Mouse (Mus musculus) lung, adult 2 months (tissue): ENCODE data around the gene Dynlrb1. TPM values are rescaled to one million over a fixed set of nuclear protein-coding genes. Genes with fewer than 3 reads are reported as not detected.

Source experiments
- DNase-seq: peaks from one replicate; pipeline ENCODE4 v3.0.0; 2022
- H3K4me1 ChIP-seq: fragments of 200-500 bp; 2 replicates; pipeline ENCODE4 v1.6.1; 2011; ENCODE audit warnings: low read length; ENCODE audit not compliant: control insufficient read depth, insufficient read depth
- H3K4me3 ChIP-seq: fragments of 200-500 bp; replicated peaks from 2 replicates; pipeline ENCODE3; 2011; ENCODE audit warnings: low read depth, mild to moderate bottlenecking, control low read depth, low read length; ENCODE audit errors: extremely low read depth
- CTCF ChIP-seq: fragments of 200-500 bp; IDR thresholded peaks from 2 replicates; pipeline ENCODE4 v1.5.1; 2011; ENCODE audit warnings: mild to moderate bottlenecking, low read length, control low read depth; ENCODE audit not compliant: insufficient read depth
- POLR2A ChIP-seq: fragments of 200-500 bp; IDR thresholded peaks from 2 replicates; pipeline ENCODE4 v1.6.1; 2011; ENCODE audit warnings: low read depth, mild to moderate bottlenecking, control low read depth, low read length, borderline replicate concordance; ENCODE audit errors: extremely low read depth
- WGBS: fragments of 180-500 bp; shearing (Covaris S2); methylation state at CpG from one replicate; pipeline ENCODE4 v1.1.7; 2018; 5-methylcytosine and 5-hydroxymethylcytosine counted together
- polyA plus RNA-seq: library from polyadenylated mRNA; depleted of rRNA; stranded (reverse); fragments of >200 nt; gene quantifications from 2 replicates; pipeline ENCODE4 v1.2.3, GENCODE M21; 2012

Dynlrb1 gene
- polyA plus RNA-seq, 1 experiment: 226 TPM

- WGBS: 95% methylated on average over 1 of the region's 1 CpGs
- no peak for DNase-seq
- Histone ChIP-seq H3K4me1 (no peaks in the 10 kb centered on the region), H3K4me3 (no peak overlapping the region)
- TF ChIP-seq CTCF: no peak
- TF ChIP-seq POLR2A: no peak
Observed at GRCm38 (mm10) chr2:155248206-155248605, 11.9 kb downstream of the Dynlrb1 start.

- TF ChIP-seq CTCF: no peak
- no peak for TF ChIP-seq POLR2A
- no peak overlapping the region for H3K4me3 ChIP-seq
- 89% methylated on average over 2 of the region's 2 CpGs for WGBS
Observed at GRCm38 (mm10) chr2:155248718-155249117, 12.4 kb downstream of the Dynlrb1 start.

GRCm38 (mm10) chr2:155249588-155249987 is 13.3 kb downstream of the Dynlrb1 start:
- TF ChIP-seq POLR2A (no peak), CTCF (no peak)
- 80% methylated on average over 5 of the region's 5 CpGs for WGBS
- DNase-seq: no peak
- no peak overlapping the region for H3K4me3 ChIP-seq
- no peaks in the 10 kb centered on the region for H3K4me1 ChIP-seq

More at GRCm38 (mm10) chr2:155248718-155249117, 12.4 kb downstream of the Dynlrb1 start:
- DNase-seq: no peak
- no peaks in the 10 kb centered on the region for H3K4me1 ChIP-seq

GRCm38 (mm10) chr2:155265526-155265925 is 29.2 kb downstream of the Dynlrb1 start:
- H3K4me3 ChIP-seq: no peak overlapping the region
- H3K4me1 ChIP-seq: no peaks in the 10 kb centered on the region
- 87% methylated on average over 6 of the region's 6 CpGs for WGBS
- no peak for DNase-seq
- TF ChIP-seq POLR2A (no peak), CTCF (no peak)

GRCm38 (mm10) chr2:155266896-155267295 is 30.6 kb downstream of the Dynlrb1 start:
- TF ChIP-seq CTCF (no peak), POLR2A (no peak)
- Histone ChIP-seq H3K4me3 (no peak overlapping the region), H3K4me1 (no peaks in the 10 kb centered on the region)
- no peak for DNase-seq
- 82% methylated on average over 5 of the region's 5 CpGs for WGBS

GRCm38 (mm10) chr2:155271957-155272356 is 35.6 kb downstream of the Dynlrb1 start:
- 81% methylated on average over 6 of the region's 6 CpGs for WGBS
- no peak for DNase-seq

GRCm38 (mm10) chr2:155272396-155273170 is 36.2 kb downstream of the Dynlrb1 start:
- TF ChIP-seq POLR2A (no peak), CTCF (no peak)
- Histone ChIP-seq H3K4me1 (peaks cover 4% of the 10 kb centered on the region), H3K4me3 (no peak overlapping the region)
- DNase-seq: no peak
- WGBS: 64% methylated on average over 10 of the region's 10 CpGs

More at GRCm38 (mm10) chr2:155271957-155272356, 35.6 kb downstream of the Dynlrb1 start:
- no peaks in the 10 kb centered on the region; the same call in 1 of the 2 replicates for H3K4me1 ChIP-seq
- TF ChIP-seq POLR2A: no peak
- TF ChIP-seq CTCF: peak; percentile 53; the same call in 1 of the 2 replicates
- no peak overlapping the region for H3K4me3 ChIP-seq

- WGBS: 85% methylated on average over 8 of the region's 8 CpGs
- no peak for DNase-seq
Observed at GRCm38 (mm10) chr2:155273603-155274002, 37.3 kb downstream of the Dynlrb1 start.

GRCm38 (mm10) chr2:155276195-155276594 is 39.9 kb downstream of the Dynlrb1 start, which contains the start of gene Map1lc3a:
Map1lc3a (plus strand) TSS chr2:155276297.
- TF ChIP-seq CTCF (no peak), POLR2A (peak; percentile 56; the same call in 1 of the 2 replicates)
- WGBS: 2% methylated on average over 47 of the region's 47 CpGs
- peak within 1 kb of the TSS; percentile 96 for H3K4me3 ChIP-seq
- peaks cover 9% of the 10 kb centered on the region for H3K4me1 ChIP-seq
- peak; percentile 95 for DNase-seq

More at GRCm38 (mm10) chr2:155273603-155274002, 37.3 kb downstream of the Dynlrb1 start:
- Histone ChIP-seq H3K4me1 (peaks cover 9% of the 10 kb centered on the region), H3K4me3 (no peak overlapping the region)
- TF ChIP-seq POLR2A (no peak), CTCF (no peak)

- WGBS: under 1% methylated on average over 40 of the region's 49 CpGs
- H3K4me1 ChIP-seq: peaks cover 9% of the 10 kb centered on the region
- H3K4me3 ChIP-seq: peak overlapping the region; percentile 96
- DNase-seq: no peak
- TF ChIP-seq CTCF (no peak), POLR2A (peak; percentile 77; the same call in 1 of the 2 replicates)
Observed at GRCm38 (mm10) chr2:155276621-155277175, 40.4 kb downstream of the Dynlrb1 start.
